Mouse (Mus musculus) liver, embryonic 14.5 days (tissue): Measurements from ENCODE around the gene Tns1.

Source experiments
- CTCF ChIP-seq: IDR thresholded peaks from 2 replicates; pipeline ENCODE4 v1.5.1; 2016; ENCODE audit warnings: antibody characterized with exemption, low read depth, control low read depth
- EP300 ChIP-seq: IDR thresholded peaks from 2 replicates; pipeline ENCODE4 v1.6.1; 2016; ENCODE audit warnings: antibody characterized with exemption, low read depth

GRCm38 (mm10) chr1:74014538-74015327 is 109.5 kb downstream of the Tns1 start:
- TF ChIP-seq CTCF (no peak), EP300 (no peak)
